Mouse (Mus musculus): ENCODE data around the gene Gpr139. TPM values are rescaled to one million over a fixed set of nuclear protein-coding genes. Genes with fewer than 3 reads are reported as not detected.

Gpr139 gene
- polyA plus RNA-seq, 1 experiment from 2014 or later: not detected

GRCm38 (mm10) chr7:119096583-119096982 is 87.8 kb downstream of the Gpr139 start:
- no peaks in the 10 kb centered on the region for H3K36me3 ChIP-seq
- ATAC-seq (ENCODE audit: low read depth) (no peak), DNase-seq (no peak)
- H3K27ac ChIP-seq: no peak overlapping the region
- no peaks in the 10 kb centered on the region for H3K27me3 ChIP-seq
- no peak overlapping the region for H3K4me2 ChIP-seq
- no peak overlapping the region for H3K9ac ChIP-seq
- H3K4me1 ChIP-seq (replicated peaks): no peaks in the 10 kb centered on the region
- no peak overlapping the region for H3K4me3 ChIP-seq (replicated peaks)
- 64% methylated on average over 3 of the region's 3 CpGs for WGBS (ENCODE audit: insufficient replicate concordance)
- 0 out of 2 replicates have a peak, but pooled peaks cover 2% of the 10 kb centered on the region for H3K9me3 ChIP-seq (replicated peaks)

Other genes starting within 250 kb of the Gpr139 start
- 0.20 and 0.37 TPM in 2 replicates for gene Gprc5b, start 189.4 kb downstream of the Gpr139 start, polyA plus RNA-seq (2015; fragmentation: Nextera tagmentation; extraction: Ambion mirVana)